Mouse (Mus musculus) heart, adult 18-20 months (tissue): ENCODE results near the gene Cnn3. TPM values are rescaled to one million over a fixed set of nuclear protein-coding genes. Genes with fewer than 3 reads are reported as not detected.

ENCODE experiments used
- DNase-seq, 2 experiments: peaks; one replicate each; pipeline ENCODE4 v3.0.0; 2021 to 2022; ENCODE audit warnings: mixed read lengths in 1 of 2
- total RNA-seq, 2 experiments: library from RNA; stranded (reverse); gene quantifications; 2 replicates each; pipeline ENCODE4 v1.2.3; 2021

The Cnn3 gene
- total RNA-seq, 2 experiments from 2014 or later, result 37.4 to 41.5 TPM

GRCm38 (mm10) chr3:121449527-121449926 is 23.2 kb downstream of the Cnn3 start:
- DNase-seq, result peak; percentile 50 to 53

GRCm38 (mm10) chr3:121451404-121451803 is 25.1 kb downstream of the Cnn3 start:
- no peak for DNase-seq

- DNase-seq, result no peak
Measured at GRCm38 (mm10) chr3:121458545-121459492, 32.5 kb downstream of the Cnn3 start.

GRCm38 (mm10) chr3:121460473-121461193 is 34.3 kb downstream of the Cnn3 start:
- DNase-seq, result no peak

- DNase-seq, result no peak
Measured at GRCm38 (mm10) chr3:121461477-121461876, 35.2 kb downstream of the Cnn3 start.

- DNase-seq, result no peak
Measured at GRCm38 (mm10) chr3:121462782-121463181, 36.5 kb downstream of the Cnn3 start.

GRCm38 (mm10) chr3:121464733-121465305 is 38.5 kb downstream of the Cnn3 start:
- no peak for DNase-seq

- DNase-seq, result no peak
Measured at GRCm38 (mm10) chr3:121465795-121466194, 39.5 kb downstream of the Cnn3 start.

- peak in 1 of 2 experiments; percentile 20 for DNase-seq
Measured at GRCm38 (mm10) chr3:121467094-121467552, 40.8 kb downstream of the Cnn3 start.

- DNase-seq, result no peak
Measured at GRCm38 (mm10) chr3:121468136-121468535, 41.8 kb downstream of the Cnn3 start.

GRCm38 (mm10) chr3:121469185-121469975 is 43.1 kb downstream of the Cnn3 start:
- peak; percentile 25 to 26 for DNase-seq

- DNase-seq, result peak in 1 of 2 experiments; percentile 24
Measured at GRCm38 (mm10) chr3:121471703-121472102, 45.4 kb downstream of the Cnn3 start.

GRCm38 (mm10) chr3:121474738-121475137 is 48.4 kb downstream of the Cnn3 start:
- no peak for DNase-seq

GRCm38 (mm10) chr3:121480030-121480960 is 54.0 kb downstream of the Cnn3 start:
- DNase-seq, result no peak

- no peak for DNase-seq
Measured at GRCm38 (mm10) chr3:121480961-121481436, 54.7 kb downstream of the Cnn3 start.

- no peak for DNase-seq
Measured at GRCm38 (mm10) chr3:121481564-121481963, 55.3 kb downstream of the Cnn3 start.

- DNase-seq, result no peak
Measured at GRCm38 (mm10) chr3:121483266-121484161, 57.2 kb downstream of the Cnn3 start.

- no peak for DNase-seq
Measured at GRCm38 (mm10) chr3:121485201-121485600, 58.9 kb downstream of the Cnn3 start.

- DNase-seq, result peak in 1 of 2 experiments; percentile 24
Measured at GRCm38 (mm10) chr3:121489462-121490118, 63.3 kb downstream of the Cnn3 start.
